Mouse (Mus musculus) stomach, embryonic 16.5 days (tissue): ENCODE data around the gene Vcan. TPM values are rescaled to one million over a fixed set of nuclear protein-coding genes. Genes with fewer than 3 reads are reported as not detected.

ENCODE experiments used
- ATAC-seq: fragments of 200-750 bp; cut with Nextera tagmentation; 2 replicates; pipeline ENCODE4 v1.8.0; 2017; ENCODE audit warnings: moderate number of reproducible peaks, moderate TSS enrichment; ENCODE audit not compliant: insufficient read depth, low FRiP score
- H3K27ac ChIP-seq: fragments of 300-500 bp; sonication (generic); 2 replicates; pipeline ENCODE4 v1.5.1; 2014; ENCODE audit warnings: low read length
- H3K27me3 ChIP-seq: fragments of 300-500 bp; sonication (generic); 2 replicates; pipeline ENCODE4 v1.6.1; 2014; ENCODE audit warnings: low read length, control low read depth, mixed read lengths; ENCODE audit not compliant: control insufficient read depth, insufficient read depth
- H3K36me3 ChIP-seq: fragments of 300-500 bp; sonication (generic); 2 replicates; pipeline ENCODE4 v1.6.1; 2014; ENCODE audit warnings: low read length; ENCODE audit not compliant: control insufficient read depth, insufficient read depth
- H3K4me1 ChIP-seq: fragments of 300-500 bp; sonication (generic); 2 replicates; pipeline ENCODE4 v1.6.1; 2014; ENCODE audit warnings: low read length, control low read depth, mixed read lengths; ENCODE audit not compliant: control insufficient read depth, insufficient read depth
- H3K4me2 ChIP-seq: fragments of 300-500 bp; sonication (generic); 2 replicates; pipeline ENCODE4 v1.6.1; 2014; ENCODE audit warnings: low read depth, low read length, mixed read lengths
- H3K4me3 ChIP-seq: fragments of 300-500 bp; sonication (generic); replicated peaks from 2 replicates; pipeline ENCODE4 v1.5.1; 2014; ENCODE audit warnings: mild to moderate bottlenecking, low read length
- H3K9ac ChIP-seq: fragments of 300-500 bp; sonication (generic); 2 replicates; pipeline ENCODE4 v1.6.1; 2014; ENCODE audit warnings: low read length
- H3K9me3 ChIP-seq: fragments of 300-500 bp; sonication (generic); replicated peaks from 2 replicates; pipeline ENCODE4 v1.6.1; 2016; ENCODE audit warnings: low read length, control low read depth; ENCODE audit not compliant: control insufficient read depth
- WGBS: fragments of 180-500 bp; shearing (Covaris S2); extraction: QIAGEN DNeasy Blood & Tissue Kit; methylation state at CpG from one replicate; pipeline ENCODE4 v1.1.7; 2014; 5-methylcytosine and 5-hydroxymethylcytosine counted together
- polyA plus RNA-seq: library from polyadenylated mRNA; unstranded; fragments of >200 nt; fragmentation: Nextera tagmentation; extraction: Ambion mirVana; gene quantifications from 2 replicates; pipeline ENCODE4 v1.2.1, GENCODE M21; 2015

Gene Vcan
- polyA plus RNA-seq, 1 experiment from 2014 or later: 28.8 TPM

DNA sequence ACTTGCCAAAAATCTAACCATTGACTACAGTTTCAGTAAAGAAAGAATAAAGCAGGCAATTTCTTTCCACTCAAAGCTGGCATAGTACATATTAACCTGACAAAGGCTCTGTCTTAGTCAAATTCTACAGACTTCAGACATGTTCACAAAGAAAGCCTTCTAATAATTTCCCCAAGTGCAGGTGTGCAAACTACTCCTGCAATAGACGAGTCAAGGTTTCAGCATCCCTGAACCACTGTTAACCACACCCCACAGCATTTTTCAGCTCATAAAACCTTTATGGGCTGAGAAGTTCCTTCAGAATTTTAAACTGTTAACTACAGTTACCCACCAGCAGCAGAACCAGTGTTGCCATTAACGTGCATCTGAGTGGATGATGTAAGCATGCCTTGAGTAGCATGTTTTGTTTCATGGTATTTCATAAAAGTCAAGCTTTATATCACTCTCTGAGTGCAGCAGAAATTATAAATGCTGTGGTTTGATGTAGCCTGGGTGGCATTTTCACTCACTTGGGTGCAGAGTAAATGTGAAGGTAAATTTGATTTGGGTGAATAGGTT, 42.2 kb downstream of the Vcan start:
- Histone ChIP-seq H3K9me3 (no peaks in the 10 kb centered on the region), H3K4me1 (no peaks in the 10 kb centered on the region), H3K4me3 (no peak overlapping the region), H3K36me3 (no peaks in the 10 kb centered on the region), H3K27ac (no peak overlapping the region), H3K9ac (no peak overlapping the region), H3K27me3 (no peaks in the 10 kb centered on the region), H3K4me2 (no peak overlapping the region)
- ATAC-seq: no peak
- WGBS: 80% methylated on average over 2 of the region's 2 CpGs

DNA sequence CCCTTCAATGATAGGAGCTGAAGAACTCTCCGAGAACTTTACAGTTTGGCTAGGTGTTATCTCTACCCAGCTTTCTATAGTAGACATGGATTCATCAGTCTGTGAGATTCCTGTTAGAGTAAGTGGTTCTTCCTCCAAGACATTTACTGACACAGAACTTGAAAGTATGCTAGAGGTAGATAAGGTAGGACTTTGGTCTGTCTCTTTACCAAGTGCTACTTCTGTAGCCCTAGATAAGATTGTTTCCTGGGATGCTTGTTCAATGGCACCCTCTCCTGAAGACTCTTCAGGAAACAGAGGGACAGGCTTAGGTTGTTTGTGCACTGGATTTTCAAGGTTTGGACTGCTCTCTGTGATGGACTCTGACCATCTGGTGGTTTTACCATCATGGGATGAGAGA, 49.7 kb downstream of the Vcan start:
- H3K9me3 ChIP-seq: no peaks in the 10 kb centered on the region
- 0 out of 2 replicates have a peak, but pooled peaks cover 5% of the 10 kb centered on the region for H3K36me3 ChIP-seq
- no peak overlapping the region for H3K4me3 ChIP-seq
- no peaks in the 10 kb centered on the region for H3K4me1 ChIP-seq
- no peak overlapping the region for H3K9ac ChIP-seq
- no peak for ATAC-seq
- H3K27ac ChIP-seq: no peak overlapping the region
- WGBS: 86% methylated on average over 1 of the region's 1 CpGs
- no peaks in the 10 kb centered on the region for H3K27me3 ChIP-seq
- H3K4me2 ChIP-seq: no peak overlapping the region

GRCm38 (mm10) chr13:89683490-89683889, 58.8 kb downstream of the Vcan start:
- Histone ChIP-seq H3K9me3 (no peaks in the 10 kb centered on the region), H3K27ac (no peak overlapping the region), H3K27me3 (no peaks in the 10 kb centered on the region), H3K9ac (no peak overlapping the region), H3K36me3 (no peaks in the 10 kb centered on the region), H3K4me2 (no peak overlapping the region), H3K4me3 (no peak overlapping the region), H3K4me1 (no peaks in the 10 kb centered on the region)
- 68% methylated on average over 3 of the region's 3 CpGs for WGBS
- peak; percentile 66; the same call in 1 of the 2 replicates for ATAC-seq

DNA sequence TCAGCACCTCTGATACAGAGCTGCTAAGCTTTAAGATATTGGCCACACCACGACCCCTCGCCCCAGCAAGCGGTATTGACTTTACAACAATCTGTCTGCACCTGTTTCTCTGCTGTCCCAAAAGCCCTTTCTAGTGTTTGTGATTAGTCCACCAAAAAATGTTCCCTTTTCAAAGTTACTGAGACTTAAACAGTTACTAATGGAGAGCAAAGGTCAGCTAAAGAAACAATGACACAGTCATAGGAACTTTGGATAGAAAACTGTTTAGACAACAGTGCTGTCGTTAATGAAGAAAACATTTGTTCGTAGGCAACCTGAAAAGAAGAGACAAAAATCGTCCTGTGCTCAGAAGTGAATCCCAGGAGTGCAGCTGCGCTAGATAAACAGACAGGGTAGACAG, 60.1 kb downstream of the Vcan start:
- H3K9me3 ChIP-seq: no peaks in the 10 kb centered on the region
- H3K4me1 ChIP-seq: no peaks in the 10 kb centered on the region
- H3K27me3 ChIP-seq: no peaks in the 10 kb centered on the region
- no peak overlapping the region for H3K9ac ChIP-seq
- H3K4me2 ChIP-seq: no peak overlapping the region
- no peak overlapping the region for H3K27ac ChIP-seq
- ATAC-seq: no peak
- peaks cover 4% of the 10 kb centered on the region; the same call in 1 of the 2 replicates for H3K36me3 ChIP-seq
- WGBS: 61% methylated on average over 7 of the region's 7 CpGs
- no peak overlapping the region for H3K4me3 ChIP-seq

- WGBS: 94% methylated on average over 6 of the region's 6 CpGs
- H3K4me3 ChIP-seq: no peak overlapping the region
- H3K4me1 ChIP-seq: no peaks in the 10 kb centered on the region
- no peaks in the 10 kb centered on the region for H3K9me3 ChIP-seq
- no peaks in the 10 kb centered on the region for H3K27me3 ChIP-seq
- peaks cover 4% of the 10 kb centered on the region; the same call in 1 of the 2 replicates for H3K36me3 ChIP-seq
- no peak for ATAC-seq
- no peak overlapping the region for H3K9ac ChIP-seq
- H3K4me2 ChIP-seq: no peak overlapping the region
- H3K27ac ChIP-seq: no peak overlapping the region
Measured at GRCm38 (mm10) chr13:89679756-89680155, 62.6 kb downstream of the Vcan start.

- H3K9ac ChIP-seq: no peak overlapping the region
- H3K27me3 ChIP-seq: no peaks in the 10 kb centered on the region
- no peak overlapping the region for H3K4me3 ChIP-seq
- WGBS: 75% methylated on average over 3 of the region's 3 CpGs
- no peaks in the 10 kb centered on the region for H3K36me3 ChIP-seq
- no peak for ATAC-seq
- no peaks in the 10 kb centered on the region for H3K4me1 ChIP-seq
- H3K4me2 ChIP-seq: no peak overlapping the region
- no peaks in the 10 kb centered on the region for H3K9me3 ChIP-seq
- H3K27ac ChIP-seq: no peak overlapping the region
Measured at GRCm38 (mm10) chr13:89670505-89670904, 71.8 kb downstream of the Vcan start.

DNA sequence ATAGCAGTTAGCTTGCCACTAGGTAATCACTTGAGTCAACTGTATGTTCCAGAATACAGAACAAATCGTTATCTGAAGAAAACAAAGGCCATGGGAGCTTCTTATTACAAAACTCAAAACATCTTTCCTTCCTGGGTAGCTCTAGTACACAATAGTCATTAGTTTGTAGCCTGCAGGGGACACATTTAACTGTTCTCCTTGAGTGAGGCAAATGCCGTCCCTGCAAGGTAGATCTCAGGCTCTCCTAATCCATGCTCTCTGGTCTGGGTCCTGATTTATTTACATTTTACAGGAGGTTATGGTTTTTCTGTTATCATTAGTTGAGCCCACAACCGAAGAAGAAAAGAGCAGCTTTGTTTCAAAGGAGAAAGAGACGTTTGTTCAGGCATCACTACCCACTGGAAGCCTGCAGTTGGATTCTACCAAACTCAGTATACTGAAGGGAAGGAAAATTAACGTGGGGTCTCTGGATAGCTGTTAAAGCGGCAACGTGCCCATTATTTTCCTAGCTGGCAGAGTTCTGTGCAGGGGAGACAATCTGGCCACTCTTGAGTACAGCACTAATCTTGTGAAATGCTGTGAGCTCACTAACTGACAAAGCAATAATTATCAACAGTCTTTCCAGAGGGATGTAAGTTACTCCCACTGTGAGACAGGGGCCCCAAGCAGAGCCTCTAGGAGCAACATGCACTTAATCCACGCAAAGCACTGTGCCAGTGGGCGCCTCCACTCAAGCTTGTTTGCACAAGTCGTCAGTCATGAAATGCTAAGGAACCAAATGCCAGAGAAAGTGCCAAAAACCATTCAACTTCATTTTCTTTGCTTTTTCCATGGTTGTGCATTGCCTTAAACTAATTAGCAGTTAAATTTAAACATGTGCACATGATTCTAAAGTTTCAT, 73.1 kb downstream of the Vcan start:
- no peak overlapping the region for H3K4me2 ChIP-seq
- H3K9me3 ChIP-seq: no peaks in the 10 kb centered on the region
- ATAC-seq: no peak
- no peaks in the 10 kb centered on the region for H3K36me3 ChIP-seq
- no peak overlapping the region for H3K27ac ChIP-seq
- H3K4me3 ChIP-seq: no peak overlapping the region
- no peak overlapping the region for H3K9ac ChIP-seq
- H3K27me3 ChIP-seq: no peaks in the 10 kb centered on the region
- 46% methylated on average over 10 of the region's 10 CpGs for WGBS
- no peaks in the 10 kb centered on the region for H3K4me1 ChIP-seq

GRCm38 (mm10) chr13:89668069-89668468, 74.2 kb downstream of the Vcan start:
- Histone ChIP-seq H3K9me3 (no peaks in the 10 kb centered on the region), H3K27me3 (no peaks in the 10 kb centered on the region), H3K4me1 (no peaks in the 10 kb centered on the region), H3K36me3 (no peaks in the 10 kb centered on the region), H3K9ac (no peak overlapping the region), H3K27ac (no peak overlapping the region), H3K4me3 (no peak overlapping the region), H3K4me2 (no peak overlapping the region)
- WGBS: 57% methylated on average over 1 of the region's 1 CpGs
- no peak for ATAC-seq

DNA sequence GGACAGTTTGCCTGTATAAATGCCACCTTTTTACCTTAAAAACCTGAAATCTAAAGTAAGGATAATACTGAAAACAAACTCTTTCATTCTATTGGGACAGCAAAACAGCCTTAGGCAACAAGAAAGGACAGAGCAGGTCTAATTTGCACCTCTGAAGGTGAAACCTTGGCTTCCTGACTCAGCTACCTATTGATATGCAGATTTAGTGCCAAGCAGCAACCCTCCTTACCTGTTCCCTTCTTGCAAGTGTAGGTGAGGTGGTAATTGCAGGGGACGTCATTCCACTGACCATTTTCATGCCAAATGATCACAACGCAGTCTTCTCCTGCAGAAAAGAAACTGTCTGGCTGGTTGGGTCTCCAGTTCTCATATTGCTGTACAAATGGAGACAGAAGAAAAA, 80.6 kb downstream of the Vcan start:
- ATAC-seq: no peak
- no peak overlapping the region for H3K4me3 ChIP-seq
- no peaks in the 10 kb centered on the region for H3K4me1 ChIP-seq
- H3K4me2 ChIP-seq: no peak overlapping the region
- WGBS: 81% methylated on average over 2 of the region's 2 CpGs
- no peaks in the 10 kb centered on the region for H3K27me3 ChIP-seq
- no peak overlapping the region for H3K9ac ChIP-seq
- H3K36me3 ChIP-seq: no peaks in the 10 kb centered on the region
- H3K27ac ChIP-seq: no peak overlapping the region
- H3K9me3 ChIP-seq: no peaks in the 10 kb centered on the region
